Mouse (Mus musculus): Measurements from ENCODE around the gene Cxcr4.

DNA sequence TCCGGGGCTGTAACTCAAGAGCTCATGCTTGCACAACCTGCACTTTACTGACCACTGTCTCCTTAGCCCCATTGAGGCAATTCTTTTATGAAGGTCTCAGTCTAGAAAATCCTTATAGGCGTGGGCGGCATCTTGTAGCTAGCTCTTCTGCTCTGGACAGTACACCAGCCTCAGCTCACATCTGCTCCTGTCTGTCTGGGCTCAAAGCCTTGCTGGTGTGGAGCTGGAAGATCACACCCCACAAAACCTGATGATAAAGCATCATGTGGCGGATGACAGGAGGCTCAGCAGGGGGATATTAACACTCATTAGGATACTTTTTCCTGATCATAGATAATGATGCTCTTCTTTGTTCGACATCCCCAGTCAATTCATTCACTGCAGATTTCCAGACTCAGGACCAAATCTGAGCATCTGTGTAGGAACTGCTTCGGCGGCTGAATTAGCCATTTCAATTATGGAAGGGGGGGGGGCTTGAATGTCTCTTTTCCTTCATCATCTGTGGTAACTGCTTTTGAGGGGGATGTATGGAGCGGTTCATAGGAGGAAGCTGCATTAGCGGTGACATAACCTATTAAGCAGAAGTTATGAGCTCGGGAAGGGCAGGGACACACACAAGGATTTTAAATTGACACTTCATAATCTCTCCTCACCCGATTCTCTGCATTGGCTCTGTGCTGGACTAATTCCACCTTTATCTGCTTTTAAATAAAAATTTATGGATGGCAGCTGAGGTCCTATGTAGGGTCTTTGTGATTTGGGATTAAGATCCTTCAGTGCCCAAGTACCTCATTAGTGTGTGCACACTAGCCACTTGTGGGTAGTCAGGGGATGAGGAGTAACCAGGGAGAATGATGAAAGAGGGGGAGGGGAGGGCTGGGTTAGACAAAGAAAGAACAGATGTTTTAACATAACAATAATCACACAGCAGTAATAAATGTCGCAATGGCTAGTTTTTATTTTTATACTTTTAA is 24.6 kb downstream of the Cxcr4 start:
- TF ChIP-seq CTCF (IDR thresholded peaks at IDR 0.05) (no peak), EP300 (IDR thresholded peaks at IDR 0.05) (no peak)

Data from lung, postnatal 0 days (tissue).